Mouse (Mus musculus) gastrocnemius, adult 2 months (tissue): Measurements from ENCODE around the gene Ascc2. TPM values are rescaled to one million over a fixed set of nuclear protein-coding genes. Genes with fewer than 3 reads are reported as not detected.

Experiments used
- DNase-seq: peaks from one replicate; pipeline ENCODE4 v3.0.0; 2022
- H3K27ac ChIP-seq: fragments of 200-600 bp; 2 replicates; pipeline ENCODE4 v1.8.1; 2022; ENCODE audit warnings: mild to moderate bottlenecking
- H3K4me3 ChIP-seq: fragments of 200-600 bp; 2 replicates; pipeline ENCODE4 v1.8.1; 2022; ENCODE audit warnings: mild to moderate bottlenecking, moderate library complexity
- CTCF ChIP-seq: fragments of 200-600 bp; IDR thresholded peaks from 2 replicates; pipeline ENCODE4 v1.8.1; 2022; ENCODE audit warnings: antibody characterized with exemption, mild to moderate bottlenecking, moderate library complexity
- intact Hi-C: fragments of 180-260 bp; cut with DNase I; formaldehyde crosslinking; loops from one replicate; pipeline ENCODE4 v1.15.1; 2025
- total RNA-seq, 2 experiments: library from RNA; stranded (reverse); gene quantifications; 2 replicates each; pipeline ENCODE4 v1.2.3; 2021

Ascc2 gene
- total RNA-seq, 2 experiments from 2014 or later: 14.4 to 16.7 TPM

- intact Hi-C loops: no loop called here
- no peak for DNase-seq
- Histone ChIP-seq H3K4me3 (no peak overlapping the region), H3K27ac (peak overlapping the region; percentile 73)
- TF ChIP-seq CTCF: no peak
Observed at GRCm38 (mm10) chr11:4606541-4606940, 31.0 kb upstream of the Ascc2 start.

- TF ChIP-seq CTCF: no peak
- intact Hi-C loops: no loop called here
- peak overlapping the region; percentile 57 for H3K4me3 ChIP-seq
- H3K27ac ChIP-seq: peak overlapping the region; percentile 88
- no peak for DNase-seq
Observed at GRCm38 (mm10) chr11:4611904-4612303, 25.6 kb upstream of the Ascc2 start.

GRCm38 (mm10) chr11:4620017-4620485 lies 17.5 kb upstream of the Ascc2 start, which contains the start of gene Gm11032:
Gene Gm11032, plus strand, starts transcription at chr11:4620067.
- Histone ChIP-seq H3K4me3 (peak within 1 kb of the TSS; percentile 45), H3K27ac (peak within 1 kb of the TSS; percentile 68)
- DNase-seq: peak; percentile 29
- no peak for TF ChIP-seq CTCF
- intact Hi-C loops: no loop called here

- intact Hi-C loops: no loop called here
- peak; percentile 46 for DNase-seq
- Histone ChIP-seq H3K4me3 (peak overlapping the region; percentile 45), H3K27ac (peak overlapping the region; percentile 68)
- TF ChIP-seq CTCF: no peak
Observed at GRCm38 (mm10) chr11:4620501-4621108, 16.9 kb upstream of the Ascc2 start.

GRCm38 (mm10) chr11:4621866-4622265 lies 15.7 kb upstream of the Ascc2 start:
- no peak for TF ChIP-seq CTCF
- Histone ChIP-seq H3K4me3 (no peak overlapping the region), H3K27ac (no peak overlapping the region)
- intact Hi-C loops: no loop called here
- peak; percentile 41 for DNase-seq

- intact Hi-C loops: no loop called here
- no peak for DNase-seq
- TF ChIP-seq CTCF: no peak
Observed at GRCm38 (mm10) chr11:4622442-4622986, 15.0 kb upstream of the Ascc2 start.

GRCm38 (mm10) chr11:4622997-4623396 lies 14.6 kb upstream of the Ascc2 start:
- no peak for TF ChIP-seq CTCF
- intact Hi-C loops: no loop called here
- no peak overlapping the region for H3K4me3 ChIP-seq
- no peak for DNase-seq
- H3K27ac ChIP-seq: no peak overlapping the region

More at GRCm38 (mm10) chr11:4622442-4622986, 15.0 kb upstream of the Ascc2 start:
- Histone ChIP-seq H3K4me3 (no peak overlapping the region), H3K27ac (no peak overlapping the region)

GRCm38 (mm10) chr11:4625931-4626330 lies 11.6 kb upstream of the Ascc2 start:
- H3K27ac ChIP-seq: no peak overlapping the region
- intact Hi-C loops: no loop called here
- H3K4me3 ChIP-seq: no peak overlapping the region
- TF ChIP-seq CTCF: no peak
- no peak for DNase-seq

GRCm38 (mm10) chr11:4627636-4628035 lies 9.9 kb upstream of the Ascc2 start:
- TF ChIP-seq CTCF: no peak
- intact Hi-C loops: no loop called here
- Histone ChIP-seq H3K27ac (no peak overlapping the region), H3K4me3 (no peak overlapping the region)
- DNase-seq: no peak

GRCm38 (mm10) chr11:4629861-4630280 lies 7.7 kb upstream of the Ascc2 start:
- intact Hi-C loops: no loop called here
- no peak overlapping the region for H3K4me3 ChIP-seq
- H3K27ac ChIP-seq: no peak overlapping the region

GRCm38 (mm10) chr11:4633420-4633819 lies 4.1 kb upstream of the Ascc2 start:
- TF ChIP-seq CTCF: no peak
- DNase-seq: no peak
- H3K4me3 ChIP-seq: no peak overlapping the region
- no peak overlapping the region for H3K27ac ChIP-seq
- intact Hi-C loops: no loop called here

More at GRCm38 (mm10) chr11:4629861-4630280, 7.7 kb upstream of the Ascc2 start:
- TF ChIP-seq CTCF: no peak
- no peak for DNase-seq

- DNase-seq: no peak
- Histone ChIP-seq H3K27ac (no peak overlapping the region), H3K4me3 (no peak overlapping the region)
- TF ChIP-seq CTCF: no peak
- intact Hi-C loops: no loop called here
Observed at GRCm38 (mm10) chr11:4634395-4634794, 3.2 kb upstream of the Ascc2 start.

GRCm38 (mm10) chr11:4636782-4637342 lies 685 bp upstream of the Ascc2 start:
- TF ChIP-seq CTCF: no peak
- no peak for DNase-seq
- Histone ChIP-seq H3K27ac (peak overlapping the region; percentile 91), H3K4me3 (peak overlapping the region; percentile 80)
- intact Hi-C loops: loop anchor here (2.0 kb wide), 1 partner anchor 42 kb away; the partner anchor contains the start of gene Mtmr3
